Mouse (Mus musculus): ENCODE measurements around the gene Xdh. TPM values are rescaled to one million over a fixed set of nuclear protein-coding genes. Genes with fewer than 3 reads are reported as not detected.
"Not testable (repeated sequence)": the region's sequence is repeated elsewhere in the genome, so short reads cannot be mapped to it uniquely, and the experiment has no call there.

Gene Xdh
- total RNA-seq, 2 experiments from 2014 or later, result 46.5 to 54.0 TPM

DNA sequence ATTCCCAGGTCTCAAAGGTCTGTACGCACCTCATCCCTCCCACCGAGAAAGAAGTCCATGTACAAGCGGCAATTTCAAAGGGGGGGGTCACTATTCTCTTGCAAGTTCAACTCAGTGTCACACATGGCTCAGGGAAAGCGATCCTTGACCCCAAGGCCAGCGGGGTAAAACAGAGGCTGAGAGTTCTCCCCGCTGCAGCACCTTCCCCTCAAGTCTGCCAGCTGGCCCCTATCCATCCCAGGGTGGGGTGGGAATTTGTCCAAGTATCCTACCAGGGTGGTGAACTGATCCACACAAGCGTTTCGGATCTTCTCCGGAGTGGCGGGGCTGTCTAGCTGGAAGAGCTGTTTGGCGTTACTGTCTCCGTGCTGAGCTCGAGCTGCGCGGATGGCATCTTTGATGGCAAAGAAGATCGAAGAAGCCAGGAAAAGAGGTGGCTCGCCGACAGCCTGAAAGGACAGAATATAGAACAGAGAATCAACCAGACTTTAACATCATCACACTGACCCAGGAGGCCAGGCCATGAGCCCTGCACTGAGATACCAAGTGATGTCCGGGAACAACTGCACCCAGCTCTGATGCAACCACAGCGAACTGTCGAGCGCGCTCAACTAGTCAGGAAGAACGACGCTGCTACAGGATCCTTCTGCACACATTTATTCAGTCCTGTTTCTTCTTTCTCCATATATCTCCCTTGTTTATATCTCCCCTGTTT lies 63.8 kb downstream of the Xdh start:
- intact Hi-C loops (cut with DNase I), result no loop called here
- DNase-seq, result no peak

- no peak for DNase-seq
- intact Hi-C loops (cut with DNase I), result loop anchor here (2.0 to 5.0 kb wide), 2 partner anchors 311 to 581 kb away; no protein-coding TSS in a partner anchor
Measured at GRCm38 (mm10) chr17:73883332-73883731, 66.7 kb downstream of the Xdh start.

DNA sequence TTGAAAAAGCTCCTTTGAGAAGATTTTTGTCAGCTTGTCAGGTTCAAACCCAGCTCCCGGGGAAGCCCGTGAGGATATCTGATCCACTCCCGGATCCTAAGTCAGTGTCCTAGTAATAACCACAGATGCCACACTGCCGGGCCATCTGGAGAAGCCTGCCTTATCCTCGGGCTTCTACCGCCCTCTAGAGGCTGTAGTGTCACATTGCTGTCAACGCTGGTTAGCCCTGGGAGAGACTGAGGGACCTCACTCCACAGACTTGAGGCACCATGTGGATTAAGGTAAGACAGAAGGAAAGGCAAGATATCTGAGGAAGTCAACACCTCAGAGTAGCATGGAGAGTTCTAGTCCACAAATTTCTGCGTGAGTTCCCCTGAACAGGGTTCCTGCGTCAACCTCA lies 67.8 kb downstream of the Xdh start:
- intact Hi-C loops (cut with DNase I), result loop anchor here (2.0 to 5.0 kb wide), 2 partner anchors 310 to 579 kb away; no protein-coding TSS in a partner anchor
- peak; percentile 62 to 64 for DNase-seq

DNA sequence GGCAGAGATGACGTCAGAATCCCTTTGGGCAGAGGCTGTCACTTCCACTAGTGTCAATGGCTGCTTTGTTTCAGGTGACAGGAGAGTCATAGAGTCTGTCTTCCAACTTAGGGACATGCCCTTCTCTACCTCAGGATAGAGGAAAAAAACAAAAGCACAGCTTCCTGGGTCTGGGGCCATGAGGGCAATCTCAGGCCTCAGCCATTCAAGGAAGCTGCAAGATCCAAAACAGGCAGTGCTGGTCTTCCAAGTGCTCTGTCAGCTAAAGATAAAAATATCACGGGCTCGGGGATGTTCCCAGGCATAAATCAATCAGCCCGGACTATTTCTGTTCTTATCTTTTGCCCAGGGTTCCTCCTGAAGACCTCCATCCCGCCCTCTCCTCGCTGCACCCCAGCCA lies 68.7 kb downstream of the Xdh start:
- intact Hi-C loops (cut with DNase I), result loop anchor here (2.0 to 5.0 kb wide), 2 partner anchors 76 to 309 kb away; partner anchors contain the start of gene Ehd3
- no peak for DNase-seq

- no peak for DNase-seq
- intact Hi-C loops (cut with DNase I), result loop anchor here (2.0 to 5.0 kb wide), 2 partner anchors 75 to 308 kb away; partner anchors contain the start of gene Ehd3
Measured at GRCm38 (mm10) chr17:73880286-73880685, 69.7 kb downstream of the Xdh start.

- DNase-seq, result no peak
- intact Hi-C loops (cut with DNase I), result no loop called here
Measured at GRCm38 (mm10) chr17:73879262-73879916, 70.6 kb downstream of the Xdh start.

DNA sequence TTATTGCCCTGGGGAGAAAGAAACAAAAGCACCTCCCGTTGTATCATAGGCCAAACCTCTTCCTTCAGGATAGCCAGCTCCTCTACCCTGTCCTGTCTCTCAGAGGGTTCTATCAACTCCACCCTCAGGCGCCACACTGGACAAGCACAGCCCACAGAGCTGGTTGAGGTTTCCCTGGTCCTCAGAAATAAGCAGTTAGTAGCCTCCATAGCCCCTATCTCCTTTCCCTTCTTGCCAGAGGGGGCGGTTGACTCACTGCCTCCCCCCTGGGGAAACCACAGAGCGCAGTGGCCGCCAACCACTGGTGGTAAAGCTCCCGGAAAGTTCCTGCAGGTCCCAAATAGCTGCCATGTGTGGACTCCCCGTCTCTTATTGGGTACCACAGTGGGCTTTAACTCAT lies 74.3 kb downstream of the Xdh start:
- intact Hi-C loops (cut with DNase I), result no loop called here
- DNase-seq, result no peak

DNA sequence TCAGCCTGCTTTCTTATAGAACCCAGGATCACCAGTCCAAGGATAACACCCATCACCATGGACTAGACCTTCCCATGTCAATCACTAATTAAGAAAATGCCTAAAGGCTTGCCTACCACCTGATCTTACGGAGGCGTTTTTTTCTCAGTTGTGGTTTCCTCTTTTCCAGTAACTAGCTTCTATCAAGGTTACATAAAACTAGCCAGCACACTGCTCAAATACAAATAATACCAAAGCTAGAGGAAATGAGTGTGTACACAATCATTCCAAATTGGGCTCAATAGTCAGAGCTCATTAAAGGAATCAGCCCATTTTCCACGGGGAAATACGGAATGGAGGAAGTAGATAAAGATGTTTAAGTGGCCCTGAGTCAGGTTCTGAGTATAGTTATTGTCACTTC lies 74.7 kb downstream of the Xdh start:
- intact Hi-C loops (cut with DNase I), result no loop called here
- no peak for DNase-seq

DNA sequence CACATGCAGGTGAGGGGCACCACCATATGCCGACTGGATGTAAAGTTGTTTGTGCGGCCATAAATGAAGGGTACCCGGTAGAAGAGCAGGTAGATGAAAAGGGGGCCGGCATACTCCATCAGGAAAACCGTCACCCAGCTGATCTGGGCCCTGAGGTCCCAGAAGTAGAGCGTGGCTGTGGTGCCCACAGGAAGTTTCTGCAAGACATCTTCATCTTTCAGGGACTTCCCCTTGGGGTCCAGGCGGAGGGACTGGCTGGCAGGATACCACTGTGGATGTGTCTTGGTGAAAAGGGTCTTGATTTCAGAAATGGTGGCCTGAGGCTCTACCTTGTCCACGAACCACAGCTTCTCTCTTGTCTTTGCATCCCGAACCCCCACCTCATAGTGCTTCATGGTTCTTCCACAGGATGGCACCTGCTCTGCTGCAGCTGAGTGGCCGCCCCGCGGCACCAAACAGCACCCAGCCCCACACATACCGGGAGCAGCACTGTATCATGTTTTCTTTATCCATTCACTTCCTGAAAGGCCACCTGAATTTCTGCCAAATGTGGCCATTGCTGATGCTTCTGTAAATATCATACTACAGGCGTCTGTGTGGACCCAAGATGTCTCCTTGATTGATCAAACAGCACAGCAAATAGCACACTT lies 78.9 kb downstream of the Xdh start:
- no peak for DNase-seq
- intact Hi-C loops (cut with DNase I), result no loop called here

DNA sequence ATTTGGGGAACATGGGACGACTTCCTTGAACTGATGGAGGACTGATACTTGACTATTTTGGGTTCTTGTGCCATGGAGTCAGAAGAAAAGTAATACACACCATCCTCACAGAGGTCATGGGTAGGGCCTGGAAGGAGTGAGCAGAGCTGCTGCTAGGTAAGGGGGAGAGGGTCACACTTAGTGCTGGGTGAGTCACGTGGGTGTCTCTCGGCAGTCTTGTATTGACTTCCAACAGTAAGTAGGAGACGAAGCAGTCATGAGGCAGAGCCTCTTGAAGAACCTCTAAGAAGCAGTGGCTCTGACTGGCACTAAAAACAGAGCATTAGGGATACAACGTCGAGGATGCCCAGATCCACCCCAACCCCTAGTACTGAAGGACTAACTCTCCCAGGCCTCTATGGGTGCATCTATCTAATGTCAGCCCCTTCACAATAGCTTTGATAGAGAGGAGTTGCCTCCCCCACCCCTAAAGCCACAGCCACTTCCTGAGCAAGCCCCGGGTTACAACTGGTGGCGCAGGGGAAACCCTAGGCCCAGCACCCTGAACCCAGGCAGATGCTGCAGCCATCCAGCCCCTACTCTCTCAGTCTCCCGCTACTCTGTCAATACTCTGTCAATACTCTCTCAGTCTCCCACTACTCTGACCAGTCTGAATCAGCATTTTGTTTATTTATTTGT lies 80.8 kb downstream of the Xdh start:
- DNase-seq, result no peak
- intact Hi-C loops (cut with DNase I), result no loop called here

DNA sequence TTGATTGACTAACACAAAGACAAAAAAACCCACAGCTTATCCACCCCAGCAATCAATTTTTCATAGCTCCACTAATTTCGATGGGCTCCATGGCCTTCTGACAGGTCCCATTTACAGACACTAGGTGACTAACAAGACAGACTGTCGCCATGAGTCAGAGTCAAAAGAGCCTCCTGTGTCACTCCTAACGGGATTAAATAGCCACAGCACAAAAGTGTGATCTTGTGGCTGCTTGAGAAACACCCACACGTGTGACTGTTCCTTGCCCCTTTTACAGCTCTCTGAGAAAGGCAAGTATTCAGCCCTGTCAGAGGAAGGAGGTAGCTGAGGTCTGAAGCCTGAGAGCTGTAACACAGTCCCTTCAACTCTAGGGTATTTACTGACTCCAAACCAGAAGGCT lies 96.3 kb downstream of the Xdh start:
- no peak for DNase-seq
- intact Hi-C loops (cut with DNase I), result no loop called here

- intact Hi-C loops (cut with DNase I), result no loop called here
- DNase-seq, result no peak
Measured at GRCm38 (mm10) chr17:73853041-73853440, 97.0 kb downstream of the Xdh start.

DNA sequence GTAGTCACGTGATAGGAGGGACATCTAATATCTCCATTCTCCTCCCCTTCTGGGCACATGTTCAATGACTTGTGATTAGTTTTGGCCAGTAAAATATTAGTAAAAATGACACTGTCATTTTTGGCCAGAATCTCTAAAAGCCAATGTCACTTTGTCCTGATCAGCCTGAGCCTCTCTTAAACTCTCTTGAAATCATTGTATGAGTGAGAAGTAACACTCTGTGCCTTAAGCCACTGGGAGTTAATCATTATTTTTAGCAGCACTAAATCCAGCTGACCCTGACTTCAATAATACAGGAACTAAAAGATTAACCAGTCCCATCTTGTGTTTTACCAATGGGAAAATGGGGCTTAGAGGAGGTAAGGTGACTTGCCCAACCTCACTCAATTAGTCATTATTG lies 102.6 kb downstream of the Xdh start:
- DNase-seq, result no peak
- intact Hi-C loops (cut with DNase I), result no loop called here

GRCm38 (mm10) chr17:73845632-73846031 lies 104.4 kb downstream of the Xdh start:
- DNase-seq, result no peak
- intact Hi-C loops (cut with DNase I), result no loop called here

DNA sequence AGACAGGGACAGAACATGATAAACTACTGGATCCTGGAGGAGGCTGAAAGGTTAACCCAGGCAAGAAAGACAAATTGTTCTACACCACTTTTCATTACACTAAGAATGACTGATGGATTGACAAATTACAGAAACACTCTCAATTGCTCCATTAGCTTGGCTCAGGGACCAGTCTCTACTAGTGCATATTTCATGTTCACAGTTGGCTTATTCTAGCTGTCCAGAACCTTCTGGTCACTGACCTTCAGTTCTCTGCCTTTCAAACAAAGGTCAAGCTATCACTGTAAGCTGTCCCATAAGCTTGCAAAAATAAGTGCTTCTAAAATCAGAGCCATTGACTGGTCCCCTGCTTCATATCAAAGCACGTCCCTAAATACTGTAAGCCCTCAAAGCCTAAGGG lies 107.0 kb downstream of the Xdh start:
- intact Hi-C loops (cut with DNase I), result no loop called here
- no peak for DNase-seq

- intact Hi-C loops (cut with DNase I); DNase-seq: not testable (repeated sequence)
Measured at GRCm38 (mm10) chr17:73839876-73840275, 110.1 kb downstream of the Xdh start.

DNA sequence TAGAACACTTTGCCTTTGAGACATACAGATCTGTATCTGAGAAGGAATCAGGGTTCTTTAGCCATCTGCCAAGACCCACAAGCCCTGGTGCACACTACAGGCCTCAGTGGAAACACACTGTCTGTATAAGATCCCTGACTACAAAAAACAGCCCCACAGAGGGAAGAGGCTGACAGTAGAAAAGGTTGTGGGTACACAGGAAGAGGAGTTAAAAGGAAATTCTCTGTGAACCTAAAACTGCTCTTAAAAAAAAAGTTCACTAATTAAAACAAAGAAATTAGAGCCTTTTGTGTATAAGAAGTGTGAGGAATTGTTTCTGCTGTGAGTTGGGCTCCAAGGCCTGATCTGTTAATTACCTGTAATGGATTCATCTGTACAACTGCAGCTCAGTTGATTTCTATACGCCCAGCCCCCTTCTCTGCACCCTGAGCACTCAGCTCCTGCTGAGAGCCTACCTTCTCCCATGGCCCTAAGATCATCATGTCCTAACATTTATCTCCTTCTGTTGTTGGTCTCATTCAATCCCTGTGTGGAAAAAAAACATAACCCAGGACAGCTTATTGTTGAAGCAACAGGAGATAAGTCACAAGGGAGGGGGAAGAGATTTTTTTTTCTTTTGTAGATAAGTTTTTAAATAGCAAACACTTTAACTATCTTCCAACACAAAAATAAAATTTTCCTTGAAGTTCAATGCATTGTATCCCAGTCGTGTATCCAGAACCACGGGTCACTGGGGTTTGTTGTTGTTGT lies 110.7 kb downstream of the Xdh start:
- DNase-seq, result no peak
- intact Hi-C loops (cut with DNase I), result no loop called here

DNA sequence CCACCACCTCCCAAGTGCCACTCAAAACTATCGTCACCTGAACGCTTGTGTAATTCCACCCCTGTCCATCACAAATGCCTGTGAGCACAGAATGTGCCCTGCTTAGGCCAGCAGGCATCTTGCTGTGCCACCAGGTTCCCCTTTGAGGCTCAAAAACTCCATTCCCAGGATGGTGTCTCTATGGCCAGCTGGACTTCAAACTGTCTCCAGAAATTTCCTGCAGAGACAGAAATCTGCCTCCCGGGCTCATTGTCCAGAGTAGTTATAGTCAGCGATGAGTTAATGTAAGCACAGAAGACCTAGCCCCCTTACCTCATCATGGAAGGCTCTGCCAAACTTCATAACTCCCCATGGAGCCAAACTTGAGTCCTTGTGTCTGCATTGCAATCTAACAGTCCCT lies 112.8 kb downstream of the Xdh start:
- DNase-seq, result no peak
- intact Hi-C loops (cut with DNase I), result no loop called here

DNA sequence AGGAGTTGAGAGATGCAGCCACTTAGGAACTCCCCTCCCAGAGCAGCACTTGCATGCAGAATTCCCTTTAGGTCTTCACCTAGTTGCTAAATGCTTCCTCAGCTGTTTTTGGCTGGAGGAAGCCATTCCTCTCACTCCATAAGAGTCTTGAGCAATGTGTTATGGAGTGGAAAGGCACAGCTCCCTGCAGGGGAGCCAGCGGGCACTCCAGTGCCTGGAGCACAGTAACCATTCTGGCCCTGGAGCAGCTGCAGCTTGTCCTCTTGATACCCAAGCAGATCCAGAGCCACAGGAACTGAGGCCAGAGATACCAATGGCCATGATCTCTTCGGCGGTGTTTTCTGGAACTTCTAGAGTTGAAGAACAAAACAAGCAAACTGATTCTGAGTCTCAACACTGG lies 113.4 kb downstream of the Xdh start:
- DNase-seq, result no peak
- intact Hi-C loops (cut with DNase I), result no loop called here

Measured in gastrocnemius, postnatal 36 days (tissue).